Mouse (Mus musculus) c-Kit-negative CD71-positive TER-119-positive erythroid progenitor cells, embryonic 14.5 days (primary cell): ENCODE results near the gene Rhot1.
A peak's percentile ranks its signal among the peaks of the same experiment; 100 is the strongest.
"Not testable (repeated sequence)": the region's sequence is repeated elsewhere in the genome, so short reads cannot be mapped to it uniquely, and the experiment has no call there.

Experiments
- DNase-seq: peaks from one replicate; pipeline ENCODE4 v3.0.0-alpha.2; 2013; ENCODE audit warnings: low read depth, low spot score

Rhot1 gene

DNA sequence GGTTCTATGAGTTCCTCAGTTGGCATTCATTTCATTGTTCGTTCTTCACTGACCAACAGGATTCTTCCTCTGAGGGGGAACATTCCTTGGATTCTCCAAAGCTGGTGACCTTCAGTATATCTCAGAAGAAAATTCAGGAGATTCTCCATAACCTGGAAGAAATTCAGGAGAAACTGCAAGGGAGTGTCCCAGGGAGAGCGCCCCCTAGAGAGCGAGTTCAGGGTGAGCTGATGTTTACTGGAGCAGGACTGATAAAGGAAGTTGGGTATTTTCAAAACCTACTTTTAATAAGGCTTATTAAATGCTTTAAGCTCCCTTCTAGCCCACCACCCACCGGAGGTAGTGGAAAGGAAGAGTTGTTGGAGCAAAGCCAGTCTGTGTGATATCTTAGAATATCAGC lies 15.0 kb upstream of the Rhot1 start:
- no peak for DNase-seq

DNA sequence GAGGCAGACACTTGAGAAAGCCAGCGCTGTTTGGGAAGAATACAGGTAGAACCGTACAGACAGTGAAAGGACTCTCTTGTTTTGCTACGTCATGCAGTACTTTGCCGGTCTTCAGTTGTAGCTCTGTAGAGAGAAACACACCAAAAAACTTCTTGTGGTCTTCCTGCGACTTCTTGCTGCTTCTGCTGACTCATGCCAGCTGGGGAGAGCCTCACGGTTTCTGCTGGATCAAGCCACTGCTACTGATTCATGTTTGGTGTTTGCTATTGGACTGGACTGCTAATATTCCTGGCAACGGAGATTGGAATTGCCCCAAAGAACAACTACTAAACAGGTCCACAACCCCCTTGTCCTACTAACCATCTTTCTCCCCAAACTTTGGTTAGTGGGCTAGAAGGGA lies 12.5 kb upstream of the Rhot1 start:
- DNase-seq, result no peak

DNA sequence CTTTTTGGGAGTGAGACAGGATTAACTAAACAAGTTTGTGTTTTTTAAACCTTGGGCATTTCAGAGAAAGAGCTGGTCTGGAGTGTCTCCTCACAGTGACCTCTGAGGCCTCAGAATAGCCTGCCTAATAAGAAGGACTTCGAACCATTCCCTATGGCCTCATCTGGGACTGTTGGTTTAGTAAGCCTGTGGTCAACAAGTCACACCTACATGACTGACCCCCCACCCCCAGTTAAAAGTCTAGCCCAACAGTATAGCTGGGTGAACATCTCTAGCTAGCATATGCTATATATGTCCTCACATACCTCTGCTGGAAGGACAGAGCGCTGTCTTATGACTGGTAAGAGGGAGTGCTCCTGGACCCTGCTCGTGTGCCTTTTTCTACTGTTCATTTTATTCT lies 9.5 kb upstream of the Rhot1 start:
- DNase-seq, result no peak

DNA sequence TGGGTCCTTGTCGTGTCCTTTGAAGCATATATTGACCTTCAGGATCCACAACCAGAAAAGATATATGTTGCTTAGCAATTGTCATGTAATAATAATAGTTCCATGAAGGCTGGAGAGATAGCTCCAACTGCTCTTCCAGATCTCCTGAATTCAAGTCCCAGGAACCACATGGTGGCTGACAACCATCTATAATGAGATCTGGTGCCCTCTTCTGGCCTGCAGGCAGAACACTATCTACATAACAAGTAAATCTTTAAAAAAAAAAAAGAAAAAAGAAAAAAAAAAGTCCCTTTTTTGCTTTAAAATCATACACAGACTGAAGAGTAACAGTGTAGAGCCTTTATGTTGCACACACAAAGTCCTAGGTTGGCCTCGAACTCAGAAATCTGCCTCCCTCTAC lies 9.0 kb upstream of the Rhot1 start:
- DNase-seq, result no peak

DNA sequence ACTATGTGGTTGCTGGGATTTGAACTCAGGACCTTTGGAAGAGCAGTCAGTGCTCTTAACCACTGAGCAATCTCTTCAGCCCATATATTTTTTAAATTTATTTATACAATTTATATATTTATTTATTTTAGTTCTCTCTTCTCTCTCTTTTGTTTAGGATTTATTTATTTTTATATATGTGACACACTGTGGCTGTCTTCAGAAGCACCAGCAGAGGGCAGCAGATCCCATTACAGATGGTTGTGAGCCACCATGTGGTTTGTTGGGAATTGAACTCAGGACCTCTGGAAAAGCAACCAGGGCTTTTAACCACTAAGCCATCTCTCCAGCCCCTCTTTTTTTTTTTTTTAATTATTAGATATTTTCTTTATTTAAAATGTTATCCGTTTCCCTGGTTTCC lies 8.5 kb upstream of the Rhot1 start:
- peak; percentile 25 for DNase-seq

DNA sequence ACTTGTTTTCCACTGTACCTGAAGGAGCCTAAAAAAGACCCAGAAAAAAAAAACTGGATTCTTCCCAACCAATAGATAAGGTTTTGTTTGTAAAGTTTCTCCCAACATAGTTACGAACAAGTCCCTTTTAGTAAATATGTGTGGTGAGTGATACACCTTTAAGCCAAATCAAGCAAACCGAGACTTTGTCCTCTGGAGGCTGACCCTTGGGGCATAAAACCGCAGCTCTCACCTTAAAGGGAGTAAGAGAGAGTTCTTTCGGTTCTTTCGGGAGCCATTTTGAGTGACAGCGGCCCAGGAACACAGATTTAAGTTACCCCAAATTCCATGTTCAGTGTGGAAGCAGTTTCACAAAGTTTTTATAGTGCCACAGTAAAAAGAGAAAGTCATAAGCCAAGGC lies 6.5 kb upstream of the Rhot1 start:
- DNase-seq, result no peak

DNA sequence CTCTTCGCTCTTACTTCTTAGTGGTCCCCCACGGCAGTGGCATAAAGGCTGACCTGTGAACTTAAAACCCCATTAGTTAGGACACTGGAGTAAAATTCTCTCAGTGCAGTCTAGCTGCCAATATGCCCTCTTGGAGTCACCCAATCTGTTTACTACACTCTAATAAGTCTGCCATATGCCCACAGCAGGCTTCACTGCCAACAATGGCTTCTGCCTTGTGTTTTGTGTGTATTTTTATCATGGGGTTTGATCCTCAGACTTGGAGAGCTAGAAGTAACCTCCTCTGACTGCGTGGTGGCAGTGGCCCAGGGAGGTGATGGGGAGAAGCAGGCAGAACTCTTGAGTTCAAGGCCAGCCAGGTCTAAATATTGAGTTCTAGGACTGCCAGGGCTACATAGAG lies 4.8 kb upstream of the Rhot1 start:
- DNase-seq, result no peak

DNA sequence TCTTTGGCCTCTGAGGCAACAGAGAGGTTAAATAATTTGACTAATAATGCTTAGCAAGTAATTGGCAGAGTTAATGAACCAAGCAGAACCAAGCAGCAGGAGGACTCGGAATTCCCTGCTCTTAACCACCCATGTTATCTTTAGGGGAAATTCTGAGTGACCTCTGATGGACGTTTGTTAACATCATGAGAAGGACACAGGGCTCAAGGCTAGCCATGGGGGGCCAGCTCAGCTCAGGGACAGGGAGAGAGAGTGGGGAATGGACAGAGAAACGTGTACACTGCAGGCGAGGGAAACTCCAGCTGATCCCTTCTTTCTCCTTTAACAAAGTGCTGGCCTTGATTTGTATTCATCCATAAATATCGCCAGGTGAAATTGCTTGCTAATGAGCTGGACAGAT lies 3.9 kb upstream of the Rhot1 start:
- no peak for DNase-seq

DNA sequence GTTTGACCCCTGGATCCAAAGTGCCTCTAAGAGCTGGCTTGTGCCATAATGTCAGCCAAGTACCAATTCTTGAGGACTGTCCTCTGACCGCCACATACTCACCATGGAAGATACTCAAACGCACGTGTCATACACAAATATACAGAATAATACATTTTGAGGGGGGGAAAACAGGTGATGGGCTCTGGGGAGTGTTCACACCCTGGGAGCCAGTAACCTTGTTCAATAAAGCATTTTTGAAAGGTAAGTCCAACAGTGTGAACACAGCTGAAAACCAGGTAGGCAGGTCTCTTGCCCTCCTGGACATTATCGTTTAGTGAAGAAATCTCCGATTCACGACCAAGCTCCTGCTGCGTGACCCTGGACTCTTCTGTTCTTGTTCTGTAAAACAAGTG lies 357 bp upstream of the Rhot1 start:
- DNase-seq, result no peak

DNA sequence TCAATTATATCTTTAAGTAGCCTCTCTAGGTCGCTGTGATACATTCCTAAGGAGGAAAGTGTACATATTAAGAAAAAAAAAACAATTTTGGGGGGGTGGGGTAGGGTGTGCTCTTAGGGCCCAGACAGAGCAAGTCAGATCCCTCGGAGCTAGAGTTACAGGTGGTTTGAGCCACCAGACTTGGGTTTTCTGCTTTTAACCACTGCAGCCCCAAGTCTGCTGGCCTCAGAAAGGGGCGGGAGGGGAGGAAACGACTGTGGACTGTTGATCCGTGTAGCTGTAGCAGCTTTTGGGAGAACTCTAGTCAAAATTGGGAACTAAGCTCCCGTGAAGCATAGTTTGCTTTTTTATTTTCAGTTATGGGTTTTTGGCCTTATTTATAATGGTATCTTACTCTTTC lies 1.5 kb downstream of the Rhot1 start:
- DNase-seq, result no peak

DNA sequence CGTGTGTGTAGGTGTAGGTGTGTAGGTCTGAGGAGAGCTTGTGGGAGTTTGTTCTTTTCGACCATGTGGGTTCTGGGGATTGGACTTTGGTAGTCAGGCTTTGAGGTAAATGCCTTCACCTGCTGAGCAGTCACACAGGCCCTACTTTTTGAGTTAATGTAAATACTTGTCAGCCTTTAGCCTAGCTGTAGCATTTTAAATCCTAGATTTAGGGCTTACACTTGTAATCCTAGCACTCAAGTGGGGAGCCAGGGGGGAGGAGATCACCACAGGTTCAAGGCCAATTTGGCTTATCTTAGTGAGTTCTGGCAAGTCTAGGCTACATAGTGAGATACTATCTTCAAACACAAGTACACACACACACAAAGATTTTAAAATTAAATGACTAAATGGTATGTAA lies 3.5 kb downstream of the Rhot1 start:
- DNase-seq, result no peak

DNA sequence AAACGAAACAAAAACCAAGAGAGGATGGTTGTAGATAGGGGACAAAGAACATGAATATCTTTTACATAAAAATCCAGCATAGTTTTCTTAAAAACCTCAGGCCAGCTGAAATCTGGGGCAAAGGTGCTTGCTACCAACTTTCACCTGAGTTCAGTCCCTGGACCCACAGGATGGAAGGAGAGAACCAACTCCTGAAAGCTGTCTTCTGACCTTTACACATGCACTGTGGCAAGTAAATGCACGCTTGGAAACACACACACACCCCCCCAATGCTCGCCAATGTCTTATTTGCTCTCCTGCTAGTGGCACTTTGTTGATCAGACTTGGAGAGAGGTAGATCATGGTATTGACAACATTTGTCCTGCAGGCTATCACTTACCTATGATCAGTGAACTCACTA lies 6.5 kb downstream of the Rhot1 start:
- no peak for DNase-seq

DNA sequence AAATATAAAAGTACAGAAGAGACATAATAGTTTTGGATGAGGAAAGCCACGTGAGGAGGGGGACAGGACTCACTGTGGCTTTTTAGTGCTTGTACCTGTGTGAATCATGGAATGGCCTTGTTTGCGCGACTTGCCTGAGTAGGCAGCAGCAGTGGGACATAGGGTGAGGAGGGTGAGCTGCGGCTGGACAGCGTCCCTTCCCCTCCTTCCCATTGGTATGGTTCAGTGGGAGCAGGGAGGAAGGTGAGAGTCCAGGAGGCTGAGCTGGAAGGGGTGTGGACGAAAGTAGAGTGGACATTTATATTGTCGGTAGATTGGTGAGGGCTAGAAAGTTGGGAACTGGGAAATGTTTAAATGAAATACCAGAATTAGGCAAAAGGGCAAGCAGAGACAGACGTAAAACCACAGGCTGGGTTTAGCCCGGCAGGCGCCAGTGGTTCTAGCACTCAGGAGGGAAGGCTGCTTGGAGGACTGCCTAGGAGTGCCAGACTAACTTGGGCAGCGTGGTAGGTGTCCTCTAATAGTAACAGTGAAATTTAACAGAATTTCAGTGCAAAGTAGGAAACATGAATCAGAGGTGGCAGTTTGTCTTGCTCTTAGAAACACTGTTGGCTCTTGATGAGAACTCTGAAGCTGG lies 10.0 kb downstream of the Rhot1 start:
- DNase-seq, result no peak

DNA sequence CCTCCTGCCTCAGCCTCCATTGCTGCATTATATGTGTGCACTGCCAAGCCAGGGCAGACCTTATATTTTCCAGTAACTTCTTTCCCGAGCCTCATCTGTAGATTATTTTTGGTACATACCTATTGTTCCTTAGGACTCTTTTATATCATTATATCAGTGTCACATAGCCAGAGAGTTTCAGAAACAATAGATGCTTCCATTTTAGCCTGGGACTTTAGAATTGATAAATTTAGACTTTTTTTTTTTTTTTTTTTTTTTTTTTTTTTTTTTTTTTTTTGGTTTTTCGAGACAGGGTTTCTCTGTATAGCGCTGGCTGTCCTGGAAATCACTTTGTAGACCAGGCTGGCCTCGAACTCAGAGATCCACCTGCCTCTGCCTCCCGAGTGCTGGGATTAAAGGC lies 21.2 kb downstream of the Rhot1 start:
- not testable (repeated sequence) for DNase-seq

DNA sequence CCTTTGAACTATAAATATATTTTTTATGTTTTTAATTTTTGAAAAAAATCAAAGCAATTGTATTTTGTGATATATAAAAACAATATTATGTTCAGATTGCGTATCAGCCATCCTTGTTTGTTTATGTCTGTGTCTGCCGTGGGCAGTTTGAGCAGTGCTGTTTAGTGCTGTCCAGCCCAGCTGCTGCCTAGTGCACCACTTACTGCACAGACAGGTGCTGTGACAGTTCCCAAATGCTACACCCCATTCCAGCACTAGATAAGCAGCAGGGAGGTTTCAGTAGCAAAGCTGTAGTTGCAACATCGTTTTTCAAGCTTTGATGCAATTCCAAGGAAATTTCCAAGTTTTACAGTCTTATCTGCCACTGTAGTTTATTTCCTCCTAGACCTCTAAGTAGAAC lies 28.5 kb downstream of the Rhot1 start:
- DNase-seq, result no peak

DNA sequence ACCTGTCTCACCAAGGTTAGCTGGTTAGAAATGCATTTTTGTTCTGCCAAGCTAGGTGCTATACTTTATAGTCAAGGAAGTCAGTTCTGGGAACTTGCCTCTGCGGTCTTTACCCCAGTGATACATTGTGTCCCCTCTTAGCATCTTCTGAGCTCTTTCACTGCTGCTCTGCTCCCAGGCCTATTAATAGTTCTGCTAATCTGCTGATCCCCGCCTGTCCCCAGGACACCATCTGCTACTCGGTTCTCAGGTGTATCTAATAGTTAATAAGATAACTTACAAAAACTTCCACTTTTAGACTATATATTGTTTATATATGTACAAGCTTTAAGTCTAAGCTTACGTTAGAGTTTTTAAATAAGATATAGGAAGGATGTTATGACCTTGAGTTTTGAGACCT lies 29.5 kb downstream of the Rhot1 start:
- DNase-seq, result no peak

DNA sequence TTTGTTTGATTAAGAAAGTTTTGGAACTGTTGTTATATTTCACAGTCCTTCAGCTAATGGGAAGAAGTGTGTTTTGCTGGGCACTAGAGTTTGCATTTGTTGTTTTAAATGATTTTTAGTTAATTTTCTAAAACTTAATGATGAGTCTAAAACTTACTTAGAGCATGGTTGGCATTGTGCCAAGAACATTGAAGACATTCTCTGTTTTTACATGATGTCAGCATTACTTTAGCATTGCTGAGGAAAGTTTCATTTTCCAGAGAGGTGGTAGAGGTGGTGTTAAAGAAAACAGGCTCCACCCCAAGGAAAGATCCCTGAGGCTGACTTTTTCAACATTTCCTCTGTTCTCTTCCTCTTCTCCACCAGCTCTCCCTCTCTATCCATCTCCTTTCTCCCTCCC lies 38.2 kb downstream of the Rhot1 start:
- DNase-seq, result no peak

DNA sequence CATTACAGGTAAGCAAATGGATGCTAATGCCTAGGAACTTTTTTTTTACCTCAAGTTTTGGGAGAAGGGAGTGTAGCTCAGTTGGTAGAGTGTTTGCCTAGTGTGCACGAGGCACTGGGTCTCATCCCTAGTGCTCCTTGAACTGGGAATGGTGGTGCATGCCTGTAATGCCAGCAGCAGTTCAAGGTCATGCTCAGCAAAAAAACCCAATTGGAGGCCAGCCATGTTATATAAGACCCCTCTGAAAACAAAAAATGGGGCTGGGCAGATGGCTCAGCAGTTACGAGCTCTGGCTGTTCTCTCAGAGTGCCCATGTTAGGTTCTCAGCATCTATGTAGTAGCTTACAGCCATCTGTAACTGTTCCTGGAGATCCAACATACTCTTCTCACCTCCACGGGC lies 39.7 kb downstream of the Rhot1 start:
- DNase-seq, result no peak

DNA sequence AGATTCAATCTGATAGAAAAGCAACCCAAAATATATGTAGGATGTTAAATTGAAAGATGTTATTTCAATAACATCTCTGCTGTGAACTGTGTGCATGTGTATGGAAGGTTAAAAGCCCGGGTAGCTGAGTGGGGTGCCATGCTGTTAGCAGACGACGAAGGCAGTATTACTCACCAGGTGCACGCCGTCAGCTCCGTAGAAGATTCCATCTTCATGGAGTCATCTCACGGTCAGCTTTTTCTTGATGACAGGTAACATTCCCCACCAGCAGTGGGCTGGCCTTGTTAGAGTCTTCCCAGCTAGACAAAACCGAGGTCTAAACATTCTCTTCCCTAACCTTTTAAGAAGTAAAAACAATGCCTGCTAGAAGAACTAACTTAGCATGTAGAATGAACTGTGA lies 55.3 kb downstream of the Rhot1 start:
- DNase-seq, result no peak

DNA sequence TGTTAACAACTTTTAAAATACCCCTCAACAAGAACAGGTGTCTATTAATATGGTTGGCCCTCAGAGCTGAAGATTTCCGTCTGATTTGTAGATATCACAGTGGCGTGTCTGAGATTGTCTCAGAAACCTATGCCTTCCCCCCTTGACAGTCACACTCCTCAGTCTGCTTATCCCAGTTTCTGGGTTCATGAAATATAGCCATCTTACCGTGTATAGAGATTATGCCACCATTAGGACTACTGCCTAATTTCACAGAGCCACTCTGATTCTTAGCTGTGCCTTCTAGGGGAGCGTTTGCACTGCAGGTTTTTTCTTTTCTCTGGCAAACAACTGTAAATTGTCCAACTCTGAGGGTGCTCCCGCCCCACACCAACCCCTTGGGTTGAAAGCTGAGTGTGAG lies 62.3 kb downstream of the Rhot1 start:
- DNase-seq, result no peak

DNA sequence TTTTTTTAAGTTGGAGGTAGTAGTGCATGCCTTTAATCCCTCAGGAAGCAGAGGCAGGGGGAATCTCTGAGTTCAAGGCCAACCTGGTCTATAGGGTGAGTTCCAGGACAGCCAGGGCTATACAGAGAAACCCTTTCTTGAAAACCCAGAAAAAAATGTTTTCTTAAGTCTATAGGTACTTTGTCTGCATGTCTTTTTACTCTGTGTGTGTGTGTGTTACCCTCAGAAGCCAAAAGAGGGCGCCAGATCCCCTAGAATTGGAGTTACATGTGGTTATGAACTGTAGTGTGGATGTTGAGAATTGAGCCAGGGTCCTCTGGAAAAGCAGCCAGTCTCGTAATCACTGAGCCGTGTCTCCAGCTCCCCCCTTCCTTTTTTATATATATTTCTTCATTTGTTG lies 66.2 kb downstream of the Rhot1 start:
- no peak for DNase-seq

DNA sequence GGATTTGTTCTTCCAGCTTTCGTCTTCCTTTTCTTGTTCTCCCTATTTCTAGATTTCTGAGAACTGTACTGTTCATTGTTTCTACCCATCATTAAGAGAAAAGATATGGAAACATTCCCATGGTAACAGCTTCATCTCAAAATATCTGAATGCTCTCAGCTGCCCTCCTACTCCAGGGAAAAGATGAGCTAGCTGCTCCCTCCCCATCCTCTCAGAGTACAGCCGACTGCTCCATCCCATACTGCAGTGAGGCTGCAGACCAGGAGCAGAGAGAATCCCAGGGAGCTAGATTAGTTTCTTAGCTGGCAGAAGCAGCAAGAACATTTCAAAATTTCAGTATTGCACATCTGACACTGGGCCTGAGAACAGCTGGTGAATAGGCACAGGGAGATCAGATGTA lies 69.2 kb downstream of the Rhot1 start:
- no peak for DNase-seq

DNA sequence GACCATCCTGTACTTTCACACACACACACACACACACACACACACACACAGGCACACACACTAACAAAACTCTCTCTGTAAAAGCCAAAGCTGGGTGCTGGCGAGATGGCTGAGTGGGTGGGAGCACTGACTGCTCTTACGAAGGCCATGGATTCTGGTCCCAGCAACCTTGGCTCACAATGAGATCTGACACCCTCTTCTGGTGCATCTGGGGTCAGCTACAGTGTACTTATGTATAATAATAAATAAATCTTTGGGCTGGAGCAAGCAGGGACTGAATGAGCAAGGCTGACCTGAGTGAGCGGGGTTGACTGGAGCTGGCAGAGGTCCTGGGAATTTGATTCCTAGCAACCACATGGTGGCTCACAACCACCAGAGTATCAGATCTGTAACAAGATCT lies 75.0 kb downstream of the Rhot1 start:
- no peak for DNase-seq

DNA sequence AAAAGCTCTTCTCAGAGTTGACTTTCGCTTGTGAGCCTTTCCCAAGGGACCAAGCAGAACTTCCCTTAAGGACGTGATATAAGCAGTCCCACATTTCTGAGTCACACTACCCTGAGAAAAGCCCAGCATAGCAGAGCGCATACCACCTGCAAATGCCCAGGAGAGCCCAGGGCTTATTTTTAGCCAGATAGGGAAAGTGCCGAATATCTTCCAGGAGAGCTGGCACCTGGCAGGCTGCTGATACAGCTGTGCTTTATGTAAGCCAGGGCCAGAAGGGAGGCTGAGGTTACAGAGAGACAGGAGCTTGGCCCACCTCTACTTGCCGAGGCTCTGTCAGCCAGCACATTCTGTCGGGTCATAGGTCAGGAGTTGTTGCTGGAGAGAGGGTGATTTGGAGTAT lies 75.8 kb downstream of the Rhot1 start:
- DNase-seq, result no peak

DNA sequence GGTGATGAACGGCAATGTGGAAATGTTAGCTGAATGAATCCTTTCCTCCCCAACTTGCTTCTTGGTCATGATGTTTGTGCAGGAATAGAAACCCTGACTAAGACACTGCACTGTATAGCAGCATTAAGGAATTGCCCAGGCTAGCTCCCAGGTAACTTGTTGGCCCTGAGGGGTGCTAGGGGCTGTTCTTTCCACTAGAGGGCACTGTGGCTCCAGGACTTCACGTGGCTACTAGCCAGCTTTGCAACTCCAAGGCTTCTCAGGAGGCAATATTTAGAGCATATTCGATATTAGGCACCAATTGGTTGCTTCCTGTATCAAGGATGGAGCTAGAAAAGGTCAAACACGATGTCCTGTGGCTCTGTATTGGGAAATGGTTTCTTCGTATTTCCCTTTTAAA lies 78.3 kb downstream of the Rhot1 start:
- peak; percentile 36 for DNase-seq
